Mouse (Mus musculus) forebrain, embryonic 14.5 days (tissue): ENCODE data around the gene Srl. TPM values are rescaled to one million over a fixed set of nuclear protein-coding genes. Genes with fewer than 3 reads are reported as not detected.
A peak's percentile ranks its signal among the peaks of the same experiment; 100 is the strongest.
"Not testable (repeated sequence)": the region's sequence is repeated elsewhere in the genome, so short reads cannot be mapped to it uniquely, and the experiment has no call there.

Experiments used
- ATAC-seq: fragments of 200-750 bp; cut with Nextera tagmentation; 2 replicates; pipeline ENCODE4 v1.8.0; 2017; ENCODE audit warnings: mild to moderate bottlenecking, moderate library complexity
- DNase-seq: peaks from one replicate; pipeline ENCODE4 v3.0.0-alpha.2; 2015; ENCODE audit warnings: low spot score
- H3K27ac ChIP-seq: fragments of 300-500 bp; sonication (generic); 2 replicates; pipeline ENCODE4 v1.5.1; 2014; ENCODE audit warnings: low read depth, mild to moderate bottlenecking, control low read depth, low read length, moderate library complexity
- H3K27me3 ChIP-seq: fragments of 300-500 bp; sonication (generic); replicated peaks from 2 replicates; pipeline ENCODE4 v1.6.1; 2014; ENCODE audit warnings: low read length, control low read depth, mixed read lengths; ENCODE audit not compliant: control insufficient read depth, insufficient read depth
- H3K36me3 ChIP-seq: fragments of 300-500 bp; sonication (generic); 2 replicates; pipeline ENCODE4 v1.6.1; 2014; ENCODE audit warnings: low read length, control low read depth; ENCODE audit not compliant: control insufficient read depth, insufficient read depth
- H3K4me1 ChIP-seq: fragments of 300-500 bp; sonication (generic); 2 replicates; pipeline ENCODE4 v1.6.1; 2014; ENCODE audit warnings: antibody characterized with exemption, low read length, control low read depth; ENCODE audit not compliant: control insufficient read depth, insufficient read depth
- H3K4me2 ChIP-seq: fragments of 300-500 bp; sonication (generic); 2 replicates; pipeline ENCODE4 v1.6.1; 2014; ENCODE audit warnings: mild to moderate bottlenecking, control low read depth, low read length
- H3K4me3 ChIP-seq: fragments of 300-500 bp; sonication (generic); 2 replicates; pipeline ENCODE4 v1.5.1; 2014; ENCODE audit warnings: low read depth, low read length, control low read depth
- H3K9ac ChIP-seq: fragments of 300-500 bp; sonication (generic); 2 replicates; pipeline ENCODE4 v1.6.1; 2014; ENCODE audit warnings: mild to moderate bottlenecking, low read length, control low read depth, moderate library complexity
- H3K9me3 ChIP-seq: fragments of 300-500 bp; sonication (generic); replicated peaks from 2 replicates; pipeline ENCODE4 v1.6.1; 2016; ENCODE audit warnings: low read length, control low read depth, mixed read lengths; ENCODE audit not compliant: control insufficient read depth
- WGBS: fragments of 180-500 bp; shearing (Covaris S2); extraction: QIAGEN DNeasy Blood & Tissue Kit; methylation state at CpG from one replicate; pipeline ENCODE4 v1.1.7; 2014; 5-methylcytosine and 5-hydroxymethylcytosine counted together
- polyA plus RNA-seq: library from polyadenylated mRNA; unstranded; fragments of >200 nt; fragmentation: Nextera tagmentation; extraction: Ambion mirVana; gene quantifications from 2 replicates; pipeline ENCODE4 v1.2.1, GENCODE M21; 2014

Srl gene
- 34.0 and 34.1 TPM in 2 replicates for polyA plus RNA-seq

DNA sequence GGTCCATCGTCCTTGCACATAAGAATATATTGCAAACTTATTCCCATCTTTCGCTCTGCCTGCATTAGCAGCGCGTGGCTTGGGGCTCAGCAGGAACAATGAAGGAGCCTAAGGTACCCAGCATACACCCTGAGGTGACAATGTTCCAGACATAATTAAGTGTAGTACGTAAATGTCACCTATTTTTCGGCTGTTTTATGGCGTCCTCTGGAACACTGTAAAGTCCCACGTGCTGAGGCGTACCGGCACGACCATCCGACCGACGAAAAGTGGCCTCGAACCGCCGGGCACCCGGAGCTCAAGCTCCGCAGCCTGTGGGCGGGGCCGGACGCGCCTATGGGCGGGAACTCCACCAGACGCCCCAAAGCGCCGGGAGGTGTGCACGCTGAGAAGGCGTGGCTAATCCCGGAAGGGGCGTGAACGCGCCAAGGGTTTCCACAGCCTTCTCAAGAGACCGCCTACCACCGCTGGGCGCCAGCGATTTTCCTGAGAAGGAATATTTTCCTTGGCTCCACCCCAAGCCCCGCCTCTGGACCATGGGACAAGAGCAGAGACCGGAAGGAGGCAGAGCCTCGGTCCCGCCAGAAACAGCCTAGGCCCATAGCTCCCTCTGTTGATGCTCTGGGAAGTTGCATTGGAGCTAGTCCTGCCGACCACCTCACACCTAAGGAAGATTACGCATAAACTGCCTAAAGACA, at the start of gene Srl:
TSS of gene Srl (minus strand) at position 316 of the 698 bp plus-strand sequence.
- WGBS, result under 1% methylated on average over 43 of the region's 43 CpGs

DNA sequence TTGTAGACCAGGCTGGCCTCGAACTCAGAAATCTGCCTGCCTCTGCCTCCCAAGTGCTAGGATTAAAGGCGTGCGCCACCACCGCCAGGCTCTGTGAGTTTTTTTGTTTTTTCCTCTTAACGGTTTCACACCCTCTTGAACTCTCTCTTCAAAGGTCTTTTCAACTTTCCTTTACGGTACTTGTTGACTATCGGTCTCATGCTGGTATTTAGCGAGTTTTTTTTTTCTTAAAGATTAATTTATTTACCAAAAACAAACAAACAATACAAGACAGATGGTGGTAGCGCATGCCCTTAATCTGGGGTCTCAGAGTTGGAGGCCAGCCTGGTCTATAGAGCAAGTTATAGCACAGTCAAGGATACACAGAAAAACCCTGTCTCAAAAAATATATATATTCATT, 48.6 kb upstream of the Srl start:
- H3K36me3 ChIP-seq, result 0 out of 2 replicates have a peak, but pooled peaks cover 3% of the 10 kb centered on the region
- 97% methylated on average over 9 of the region's 9 CpGs for WGBS
- no peak overlapping the region for H3K9ac ChIP-seq
- no peak overlapping the region for H3K27ac ChIP-seq
- ATAC-seq (no peak), DNase-seq (peak; percentile 34)
- H3K4me1 ChIP-seq, result peaks cover 6% of the 10 kb centered on the region; the same call in 1 of the 2 replicates
- H3K27me3 ChIP-seq, result no peaks in the 10 kb centered on the region
- H3K4me2 ChIP-seq, result no peak overlapping the region
- H3K4me3 ChIP-seq, result no peak overlapping the region
- H3K9me3 ChIP-seq, result no peaks in the 10 kb centered on the region

More for the DNA sequence above, at the start of gene Srl:
- DNase-seq, result peak; percentile 100
- H3K9me3 ChIP-seq, result no peaks in the 10 kb centered on the region
- peak within 1 kb of the TSS; percentile 54 for H3K4me2 ChIP-seq
- peak within 1 kb of the TSS; percentile 58; the same call in 1 of the 2 replicates for H3K27ac ChIP-seq
- H3K27me3 ChIP-seq, result no peaks in the 10 kb centered on the region
- H3K4me1 ChIP-seq, result no peaks in the 10 kb centered on the region; the same call in 1 of the 2 replicates
- H3K4me3 ChIP-seq, result peak within 1 kb of the TSS; percentile 43
- ATAC-seq, result peak; percentile 96
- peaks cover 14% of the 10 kb centered on the region for H3K36me3 ChIP-seq
- H3K9ac ChIP-seq, result peak within 1 kb of the TSS; percentile 59

DNA sequence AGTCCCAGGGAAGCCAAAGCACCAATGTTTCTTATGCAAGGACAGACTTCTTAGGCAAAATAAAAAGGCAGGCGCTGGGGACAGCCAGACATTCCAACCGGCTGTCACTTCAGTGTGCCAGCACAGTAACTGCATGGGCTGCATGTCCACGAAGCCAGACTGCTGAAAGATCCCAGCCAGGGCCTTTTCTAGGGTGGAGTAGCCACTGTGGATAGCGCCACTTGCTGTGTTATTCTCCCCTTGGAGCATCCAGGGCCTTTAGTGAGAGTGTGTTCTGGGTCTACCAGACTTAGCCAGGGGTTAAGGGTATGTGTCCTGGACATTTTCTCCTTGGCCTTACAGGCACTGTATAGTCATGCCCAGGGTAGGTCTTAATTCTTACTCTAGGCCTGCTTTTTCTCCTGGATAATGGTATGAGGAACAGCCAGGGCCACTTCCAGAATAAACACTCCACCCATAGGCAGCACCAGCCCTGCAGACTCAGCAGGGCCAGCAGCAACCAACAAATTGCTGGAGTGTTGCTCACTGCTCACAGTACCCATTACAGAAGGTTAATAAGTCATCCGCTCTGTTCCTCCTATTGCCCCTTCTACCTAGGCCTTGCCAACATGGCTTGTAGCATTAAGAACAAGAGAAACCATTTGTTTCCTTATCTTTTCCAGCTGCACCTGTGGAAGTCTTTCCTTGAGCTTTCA, 46.0 kb upstream of the Srl start:
- Histone ChIP-seq H3K36me3 (0 out of 2 replicates have a peak, but pooled peaks cover 3% of the 10 kb centered on the region), H3K9me3 (no peaks in the 10 kb centered on the region), H3K9ac (no peak overlapping the region), H3K4me1 (0 out of 2 replicates have a peak, but pooled peaks cover under 1% of the 10 kb centered on the region), H3K4me3 (no peak overlapping the region), H3K27me3 (no peaks in the 10 kb centered on the region), H3K27ac (peak overlapping the region; percentile 66), H3K4me2 (no peak overlapping the region)
- DNase-seq (no peak), ATAC-seq (no peak)
- 49% methylated on average over 5 of the region's 5 CpGs for WGBS

DNA sequence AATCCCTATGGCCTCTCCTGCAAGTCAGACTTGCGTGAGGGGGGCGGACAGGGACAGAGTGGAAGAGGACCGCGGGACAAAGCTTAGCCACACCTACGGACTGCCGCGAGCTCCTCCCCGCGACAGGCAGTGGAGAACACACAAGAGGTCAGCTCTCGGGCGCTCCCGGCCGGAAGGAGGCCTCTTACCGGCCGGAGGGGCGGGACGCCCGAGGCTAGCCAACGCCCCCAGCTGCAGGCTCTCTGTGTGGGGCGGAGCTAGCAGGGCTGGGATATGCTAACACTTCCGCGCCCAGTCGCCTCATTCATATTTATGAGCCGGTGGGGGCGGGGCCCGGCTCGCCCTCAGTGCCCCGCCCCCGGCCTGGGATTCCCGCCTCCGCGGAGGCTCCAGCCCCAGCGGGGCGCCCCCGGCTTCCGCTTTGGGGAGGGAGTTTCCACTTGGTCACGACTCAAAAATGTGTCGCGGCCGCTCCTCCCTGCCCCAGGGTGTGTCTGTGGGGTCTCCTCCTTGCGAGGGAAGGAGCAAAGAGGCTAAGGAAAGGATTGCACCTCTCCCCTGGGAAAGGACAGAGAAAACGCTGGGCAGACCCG, 45.0 kb upstream of the Srl start:
- ATAC-seq (peak; percentile 98), DNase-seq (peak; percentile 97)
- H3K4me2 ChIP-seq, result peak overlapping the region; percentile 58
- no peaks in the 10 kb centered on the region for H3K9me3 ChIP-seq
- peak overlapping the region; percentile 66 for H3K27ac ChIP-seq
- H3K4me1 ChIP-seq, result no peaks in the 10 kb centered on the region
- no peaks in the 10 kb centered on the region for H3K27me3 ChIP-seq
- peak overlapping the region; percentile 64 for H3K9ac ChIP-seq
- 0 out of 2 replicates have a peak, but pooled peaks cover 3% of the 10 kb centered on the region for H3K36me3 ChIP-seq
- WGBS, result under 1% methylated on average over 43 of the region's 43 CpGs
- H3K4me3 ChIP-seq, result peak overlapping the region; percentile 46

DNA sequence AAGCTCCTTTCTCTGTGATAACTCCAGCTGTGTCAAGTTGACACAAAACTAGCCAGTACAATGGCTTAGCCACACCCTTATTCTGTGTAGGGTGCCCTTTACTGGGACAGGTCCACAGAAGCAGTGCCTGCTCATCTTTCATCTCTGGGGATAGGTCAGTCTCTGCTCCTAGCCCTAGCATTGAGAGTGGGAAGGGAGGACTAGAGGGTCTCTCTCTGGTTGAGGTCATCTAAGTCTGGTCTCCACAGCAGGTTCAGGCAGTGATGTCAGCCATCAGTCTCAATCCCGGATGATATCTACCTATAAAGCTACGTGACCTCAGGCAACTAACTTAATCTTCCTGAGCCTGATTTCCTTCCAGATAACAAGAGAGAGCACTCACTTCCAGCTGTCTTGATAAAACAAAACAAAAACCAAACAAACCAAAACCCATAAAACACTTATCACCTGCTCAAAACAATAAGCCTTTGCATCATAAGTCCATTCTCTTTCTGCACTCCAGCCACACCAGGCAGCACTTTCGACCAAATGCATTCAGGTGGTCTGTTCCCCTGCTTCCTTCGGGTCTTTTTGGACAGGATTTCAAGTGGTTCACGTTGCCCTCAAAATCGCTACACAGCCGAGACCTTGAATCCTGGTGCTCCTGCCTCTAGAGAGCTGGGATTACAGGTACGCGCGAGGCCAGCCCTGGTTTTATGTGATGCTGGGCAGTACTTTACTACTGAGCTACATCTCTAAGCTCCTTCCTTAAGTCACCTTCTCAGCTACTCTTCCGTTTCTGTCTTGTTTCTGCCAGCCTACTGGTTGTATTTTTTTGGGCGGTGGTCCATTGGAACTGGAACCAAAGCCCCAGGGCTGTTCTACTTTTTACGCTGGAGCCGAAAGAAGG, 44.3 kb upstream of the Srl start:
- peak overlapping the region; percentile 64 for H3K9ac ChIP-seq
- peak overlapping the region; percentile 46 for H3K4me3 ChIP-seq
- peak overlapping the region; percentile 66; the same call in 1 of the 2 replicates for H3K27ac ChIP-seq
- 11% methylated on average over 14 of the region's 14 CpGs for WGBS
- ATAC-seq (peak; percentile 44), DNase-seq (no peak)
- H3K9me3 ChIP-seq, result no peaks in the 10 kb centered on the region
- no peaks in the 10 kb centered on the region for H3K27me3 ChIP-seq
- peak overlapping the region; percentile 58 for H3K4me2 ChIP-seq
- 0 out of 2 replicates have a peak, but pooled peaks cover 3% of the 10 kb centered on the region for H3K36me3 ChIP-seq
- H3K4me1 ChIP-seq, result no peaks in the 10 kb centered on the region

DNA sequence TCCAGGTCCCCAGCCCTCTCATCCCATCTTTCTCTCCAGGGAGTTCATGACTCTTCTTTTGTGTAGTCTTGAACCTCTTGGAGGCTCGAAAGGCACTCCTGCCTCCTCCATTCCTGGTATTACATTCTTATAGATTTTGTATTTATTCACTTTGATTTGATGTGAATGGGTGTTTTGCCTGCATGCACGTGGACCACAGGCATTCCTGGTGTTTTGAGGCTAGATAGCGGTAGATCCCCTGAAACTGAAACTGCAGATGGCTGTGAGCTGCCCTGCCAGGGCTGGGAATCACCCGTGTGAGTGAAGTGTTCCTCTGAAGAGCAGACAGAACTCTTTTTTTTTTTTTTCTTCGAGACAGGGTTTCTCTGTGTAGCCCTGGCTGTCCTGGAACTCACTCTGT, 42.8 kb upstream of the Srl start:
- H3K4me1 ChIP-seq, result no peaks in the 10 kb centered on the region
- ATAC-seq, result no peak
- H3K9ac ChIP-seq, result no peak overlapping the region
- H3K36me3 ChIP-seq, result no peaks in the 10 kb centered on the region
- no peaks in the 10 kb centered on the region for H3K27me3 ChIP-seq
- no peak for DNase-seq
- 76% methylated on average over 5 of the region's 5 CpGs for WGBS
- H3K9me3 ChIP-seq, result no peaks in the 10 kb centered on the region
- H3K4me3 ChIP-seq, result no peak overlapping the region
- H3K27ac ChIP-seq, result no peak overlapping the region
- H3K4me2 ChIP-seq, result no peak overlapping the region

DNA sequence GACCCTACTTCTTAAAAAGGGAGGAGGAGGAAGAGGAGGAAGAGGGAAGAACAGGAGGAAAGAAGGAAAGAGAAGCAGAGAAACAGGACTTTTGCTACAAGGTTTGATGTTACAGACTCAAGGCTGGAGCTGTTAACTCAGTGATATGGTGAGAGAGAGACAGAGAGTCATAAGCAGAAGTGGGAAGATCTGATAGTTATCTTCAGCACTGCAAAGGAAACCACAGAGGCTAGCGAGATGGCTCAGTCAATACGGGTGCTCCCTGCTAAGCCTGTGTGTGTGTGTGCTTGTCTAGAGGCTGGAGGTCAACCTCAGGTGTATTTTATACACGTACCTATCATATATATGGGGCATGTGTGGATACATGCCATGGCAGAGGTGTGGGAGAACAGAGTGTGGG, 42.2 kb upstream of the Srl start:
- Histone ChIP-seq H3K27ac (no peak overlapping the region), H3K4me3 (no peak overlapping the region), H3K9ac (no peak overlapping the region), H3K27me3 (no peaks in the 10 kb centered on the region), H3K4me1 (no peaks in the 10 kb centered on the region), H3K36me3 (no peaks in the 10 kb centered on the region), H3K9me3 (no peaks in the 10 kb centered on the region), H3K4me2 (no peak overlapping the region)
- no peak for ATAC-seq
- 89% methylated on average over 3 of the region's 3 CpGs for WGBS
- no peak for DNase-seq

DNA sequence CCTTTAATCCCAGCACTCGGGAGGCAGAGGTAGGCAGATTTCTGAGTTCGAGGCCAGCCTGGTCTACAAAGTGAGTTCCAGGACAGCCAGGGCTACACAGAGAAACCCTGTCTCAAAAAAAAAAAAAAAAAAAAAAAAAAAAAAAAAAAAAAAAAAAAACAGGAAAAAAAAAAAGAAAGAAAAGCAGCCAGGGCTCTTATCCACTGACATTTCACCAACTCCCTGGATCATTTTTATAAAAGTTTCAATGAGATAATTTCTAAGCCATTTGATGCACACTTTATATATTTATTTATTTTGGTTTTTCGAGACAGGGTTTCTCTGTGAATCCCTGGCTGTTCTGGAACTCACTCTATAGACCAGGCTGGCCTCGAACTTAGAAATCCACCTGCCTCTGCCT, 39.6 kb upstream of the Srl start:
- DNase-seq, H3K27ac ChIP-seq, H3K36me3 ChIP-seq, H3K4me1 ChIP-seq, ATAC-seq, H3K4me3 ChIP-seq, H3K9me3 ChIP-seq, H3K27me3 ChIP-seq, H3K9ac ChIP-seq, H3K4me2 ChIP-seq: not testable (repeated sequence)
- WGBS, result 86% methylated on average over 4 of the region's 4 CpGs
